Mouse (Mus musculus): ENCODE results near the gene Zdhhc12.

GRCm38 (mm10) chr2:30128789-30129188, 35.3 kb upstream of the Zdhhc12 start:
- TF ChIP-seq GATA1 (IDR thresholded peaks at IDR 0.05; ENCODE audit: low read length) (no peak), TAL1 (IDR thresholded peaks at IDR 0.05; ENCODE audit: low read length) (no peak)
